Mouse (Mus musculus) myocyte (in vitro differentiated cells): ENCODE measurements at regions not wholly inside any gene's neighbourhood (a gene's known extent, or its start where the extent isn't known, plus 50 kb on each side); places are given as distances from the start of the nearest gene placed in this dataset.

Source experiments
- CEBPB ChIP-seq: IDR thresholded peaks from 2 replicates; pipeline ENCODE4 v1.6.1; 2011; ENCODE audit warnings: mild to moderate bottlenecking, moderate library complexity; ENCODE audit not compliant: poor library complexity, insufficient read depth, severe bottlenecking
- E2F4 ChIP-seq: IDR thresholded peaks from one replicate; pipeline ENCODE4 v1.6.1; 2011; ENCODE audit warnings: mild to moderate bottlenecking, control low read depth, moderate library complexity; ENCODE audit not compliant: insufficient read depth
- MAX ChIP-seq: IDR thresholded peaks from one replicate; pipeline ENCODE4 v1.6.1; 2011; ENCODE audit warnings: low read depth, mild to moderate bottlenecking, control low read depth
- MYOD1 ChIP-seq, 3 experiments: IDR thresholded peaks; one replicate each; pipeline ENCODE4 v1.6.1; 2011; ENCODE audit warnings: control low read depth in 2 of 3, low read depth in 2 of 3, mild to moderate bottlenecking in 2 of 3, moderate library complexity in 1 of 3; ENCODE audit not compliant: insufficient read length in 2 of 3, control insufficient read depth in 1 of 3
- MYOG ChIP-seq, 3 experiments: IDR thresholded peaks; one replicate each; pipeline ENCODE4 v1.6.1; 2011; ENCODE audit warnings: control low read depth in 2 of 3, low read depth in 2 of 3, mild to moderate bottlenecking in 2 of 3; ENCODE audit not compliant: insufficient read length in 2 of 3, control insufficient read depth in 1 of 3, insufficient read depth in 1 of 3
- POLR2A ChIP-seq: IDR thresholded peaks from one replicate; pipeline ENCODE4 v1.6.1; 2011; ENCODE audit warnings: low read depth, mild to moderate bottlenecking, control low read depth, moderate library complexity; ENCODE audit not compliant: insufficient read length
- POLR2AphosphoS2 ChIP-seq: IDR thresholded peaks from one replicate; pipeline ENCODE4 v1.6.1; 2011; ENCODE audit warnings: low read depth, control low read depth; ENCODE audit not compliant: insufficient read length
- SRF ChIP-seq: IDR thresholded peaks from one replicate; pipeline ENCODE4 v1.6.1; 2011; ENCODE audit warnings: low read depth; ENCODE audit not compliant: control insufficient read depth, insufficient read length
- TCF12 ChIP-seq: IDR thresholded peaks from one replicate; pipeline ENCODE4 v1.6.1; 2011; ENCODE audit warnings: mild to moderate bottlenecking, control low read depth; ENCODE audit not compliant: poor library complexity, insufficient read depth, severe bottlenecking
- TCF3 ChIP-seq: IDR thresholded peaks from one replicate; pipeline ENCODE4 v1.6.1; 2011; ENCODE audit warnings: low read depth, control low read depth; ENCODE audit not compliant: insufficient read length
- USF1 ChIP-seq: IDR thresholded peaks from one replicate; pipeline ENCODE4 v1.6.1; 2011; ENCODE audit warnings: low read depth, mild to moderate bottlenecking, control low read depth, moderate library complexity

- TF ChIP-seq MAX: no peak
- TF ChIP-seq POLR2A: no peak
- no peak for TF ChIP-seq USF1
- TF ChIP-seq POLR2AphosphoS2: no peak
- no peak for TF ChIP-seq SRF
- no peak for TF ChIP-seq MYOD1 (IDR thresholded peaks at IDR 0.05; ENCODE audit: control insufficient read depth in 1 of 3, insufficient read length in 2 of 3, low read depth in 2 of 3)
- TF ChIP-seq MYOG (IDR thresholded peaks at IDR 0.05; ENCODE audit: control insufficient read depth in 1 of 3, insufficient read depth in 1 of 3, insufficient read length in 2 of 3, low read depth in 2 of 3): no peak
- no peak for TF ChIP-seq CEBPB
- no peak for TF ChIP-seq TCF3
- no peak for TF ChIP-seq TCF12
- no peak for TF ChIP-seq E2F4
These were observed 342.8 kb upstream of the Etaa1 start for GRCm38 (mm10) chr11:18296194-18297125.
